Mouse (Mus musculus) ES-E14 (cell line): Measurements from ENCODE around the gene Hcfc2. TPM values are rescaled to one million over a fixed set of nuclear protein-coding genes. Genes with fewer than 3 reads are reported as not detected.

Source experiments
- DNase-seq: peaks from one replicate; pipeline ENCODE4 v3.0.0-alpha.2; 2013; ENCODE audit warnings: low read depth, low spot score
- H3K27ac ChIP-seq: 2 replicates; pipeline ENCODE4 v1.5.1; 2012; ENCODE audit warnings: low read depth, mild to moderate bottlenecking, low read length, moderate library complexity, mixed read lengths; ENCODE audit not compliant: poor library complexity, insufficient read depth, severe bottlenecking
- H3K36me3 ChIP-seq: 2 replicates; pipeline ENCODE4 v1.6.1; 2012; ENCODE audit warnings: mild to moderate bottlenecking, low read length, moderate library complexity, mixed read lengths; ENCODE audit not compliant: control insufficient read depth, poor library complexity, insufficient read depth, severe bottlenecking
- H3K4me1 ChIP-seq, 2 experiments: fragments of 150-350 bp in 1 of 2; sonication (generic) in 1 of 2; 2 replicates each; pipeline ENCODE4 v1.6.1; 2012; ENCODE audit warnings: low read length in 2 of 2, mild to moderate bottlenecking in 1 of 2, mixed read lengths in 1 of 2; ENCODE audit not compliant: control insufficient read depth in 2 of 2, insufficient read depth in 2 of 2, poor library complexity in 1 of 2
- H3K4me3 ChIP-seq, 2 experiments: fragments of 150-350 bp in 1 of 2; sonication (generic) in 1 of 2; 2 replicates each; pipeline ENCODE4 v1.5.1; 2012; ENCODE audit warnings: low read length in 2 of 2, low read depth in 1 of 2, mild to moderate bottlenecking in 1 of 2, mixed read lengths in 1 of 2; ENCODE audit not compliant: insufficient read depth in 1 of 2, poor library complexity in 1 of 2, severe bottlenecking in 1 of 2
- H3K9ac ChIP-seq: 2 replicates; pipeline ENCODE4 v1.6.1; 2012; ENCODE audit warnings: low read depth, mild to moderate bottlenecking, low read length, mixed read lengths; ENCODE audit not compliant: poor library complexity, insufficient read depth, severe bottlenecking
- H3K9me3 ChIP-seq: fragments of 150-350 bp; sonication (generic); 2 replicates; pipeline ENCODE4 v1.6.1; 2012; ENCODE audit warnings: low read depth, mild to moderate bottlenecking, low read length; ENCODE audit not compliant: control insufficient read depth, insufficient read depth
- CHD2 ChIP-seq: IDR thresholded peaks from 2 replicates; pipeline ENCODE4 v1.6.1; 2014; ENCODE audit warnings: mild to moderate bottlenecking, low read depth, low read length, inconsistent platforms
- HCFC1 ChIP-seq: IDR thresholded peaks from 2 replicates; pipeline ENCODE4 v1.6.1; 2012; ENCODE audit warnings: low read length, inconsistent platforms, borderline replicate concordance; ENCODE audit not compliant: insufficient read depth
- MAFK ChIP-seq: IDR thresholded peaks from 2 replicates; pipeline ENCODE4 v1.6.1; 2014; ENCODE audit warnings: mild to moderate bottlenecking, low read depth, low read length, inconsistent platforms; ENCODE audit not compliant: insufficient read depth
- ZC3H11A ChIP-seq: IDR thresholded peaks from 2 replicates; pipeline ENCODE4 v1.6.1; 2012; ENCODE audit warnings: low read depth, mild to moderate bottlenecking, inconsistent platforms, low read length, borderline replicate concordance
- ZNF384 ChIP-seq: IDR thresholded peaks from 2 replicates; pipeline ENCODE4 v1.6.1; 2012; ENCODE audit warnings: low read depth, low read length, inconsistent platforms
- in situ Hi-C, 2 experiments: fragments of 600-800 bp; cut with MboI; formaldehyde crosslinking; loops; one replicate each; pipeline ENCODE4 v1.15.1; 2025; ENCODE audit warnings: low sequenced_read_pairs in 2 of 2, inconsistent platforms in 1 of 2; ENCODE audit not compliant: unreplicated experiment in 2 of 2
- total RNA-seq: library from RNA; depleted of rRNA; stranded (reverse); fragments of 300-350 nt; gene quantifications from 2 replicates; pipeline ENCODE4 v1.2.3, GENCODE M21; 2012

Hcfc2 gene
- total RNA-seq, 1 experiment: 8.1 TPM

DNA sequence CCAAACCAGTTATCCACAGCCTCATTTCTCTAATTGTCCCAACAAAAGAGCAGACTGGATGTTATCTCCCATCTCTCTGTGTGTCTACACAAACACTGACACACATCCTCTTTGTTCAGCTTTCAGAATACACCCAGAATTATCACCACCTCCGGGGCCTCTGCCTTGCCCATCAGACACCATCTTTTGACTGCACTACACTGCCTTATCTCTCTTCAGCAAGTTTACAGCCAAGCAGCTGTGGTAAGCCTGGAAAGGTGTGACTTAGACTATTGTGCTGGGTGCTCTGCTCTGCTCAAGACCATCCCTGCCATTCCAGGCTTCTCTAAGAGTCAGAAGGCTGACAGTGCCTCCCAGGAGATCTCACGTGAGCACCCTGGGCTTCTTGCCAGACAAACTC, 10.5 kb upstream of the Hcfc2 start:
- H3K4me1 ChIP-seq: no peaks in the 10 kb centered on the region
- no peak overlapping the region for H3K4me3 ChIP-seq
- H3K9ac ChIP-seq: no peak overlapping the region
- no peak overlapping the region for H3K27ac ChIP-seq
- in situ Hi-C loops: no loop called here
- DNase-seq: no peak
- TF ChIP-seq HCFC1 (no peak), ZNF384 (no peak), ZC3H11A (no peak)
- H3K9me3 ChIP-seq: no peaks in the 10 kb centered on the region
- H3K36me3 ChIP-seq: no peaks in the 10 kb centered on the region

GRCm38 (mm10) chr10:82689681-82690211, 6.2 kb upstream of the Hcfc2 start:
- Histone ChIP-seq H3K4me3 (no peak overlapping the region), H3K36me3 (no peaks in the 10 kb centered on the region), H3K9me3 (no peaks in the 10 kb centered on the region), H3K27ac (no peak overlapping the region), H3K9ac (no peak overlapping the region), H3K4me1 (no peaks in the 10 kb centered on the region)
- TF ChIP-seq HCFC1 (no peak), ZC3H11A (no peak), CHD2 (no peak), ZNF384 (no peak), MAFK (no peak)
- in situ Hi-C loops: no loop called here
- DNase-seq: no peak

DNA sequence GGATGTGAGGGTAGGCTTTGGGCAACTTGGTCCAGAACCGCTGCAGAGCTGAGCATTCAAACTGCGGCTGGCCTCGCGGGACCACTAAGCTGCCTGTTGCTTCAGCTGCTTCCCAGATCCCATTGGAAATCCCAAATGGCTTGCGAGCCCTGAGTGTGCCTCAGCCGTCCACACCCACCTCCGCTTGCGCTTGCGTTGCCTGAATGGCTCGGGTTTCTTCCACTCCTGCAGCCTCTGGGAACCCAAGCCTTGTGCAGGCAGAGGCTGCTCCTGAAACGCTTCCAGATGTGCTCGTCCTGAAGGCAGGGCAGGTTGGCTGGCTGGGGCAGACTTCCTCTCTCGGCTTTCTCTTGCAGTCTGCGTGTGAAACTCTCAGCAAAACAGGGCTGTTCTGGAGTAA, 5.5 kb upstream of the Hcfc2 start, which contains the start of gene Glt8d2:
Glt8d2 (minus strand) TSS at position 157 of the 400 bp plus-strand sequence.
- Histone ChIP-seq H3K27ac (no peak within 1 kb of the TSS), H3K9me3 (no peaks in the 10 kb centered on the region), H3K9ac (0 out of 2 replicates have a peak within 1 kb of the TSS, but pooled peaks have one; percentile 8), H3K4me1 (no peaks in the 10 kb centered on the region), H3K4me3 (peak within 1 kb of the TSS in 1 of 2 experiments; percentile 43; a peak in 1 of 4 replicates), H3K36me3 (no peaks in the 10 kb centered on the region)
- in situ Hi-C loops: no loop called here
- no peak for DNase-seq
- TF ChIP-seq ZC3H11A (no peak), CHD2 (0 out of 2 replicates have a peak, but pooled peaks have one; percentile 15), ZNF384 (no peak), MAFK (no peak), HCFC1 (no peak)

DNA sequence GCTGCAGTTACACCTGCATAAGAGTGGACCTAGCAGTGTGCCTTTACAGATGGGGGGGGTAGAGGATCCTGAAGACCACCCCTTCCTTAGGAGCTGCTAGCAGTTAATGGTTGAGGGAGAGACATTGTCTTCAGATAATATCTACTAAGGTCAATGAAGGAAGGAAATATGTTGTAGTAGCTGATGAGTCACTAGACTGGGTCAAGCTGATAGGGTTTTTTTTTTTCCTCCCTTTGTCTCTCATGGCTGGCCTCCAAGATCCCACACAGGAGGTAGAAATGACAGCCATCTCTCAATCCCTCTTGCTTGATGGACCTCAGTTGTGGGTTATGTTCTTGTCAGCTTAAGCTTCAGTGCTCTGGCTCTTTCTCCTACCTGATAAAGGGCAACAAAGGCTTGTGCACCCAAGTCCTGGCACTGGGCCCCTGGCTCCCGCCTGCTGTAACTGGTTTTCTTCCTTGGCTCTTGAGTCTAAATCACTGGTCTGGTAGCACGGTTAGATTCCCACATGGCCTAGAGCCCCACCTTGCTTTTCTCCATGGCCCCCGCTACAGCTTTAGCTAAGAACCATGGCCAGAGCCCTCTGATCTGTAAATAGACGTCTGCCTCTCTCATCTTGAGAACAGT, 606 bp downstream of the Hcfc2 start:
- in situ Hi-C loops: no loop called here
- Histone ChIP-seq H3K36me3 (no peaks in the 10 kb centered on the region), H3K9ac (no peak overlapping the region), H3K9me3 (no peaks in the 10 kb centered on the region), H3K4me1 (peaks cover 0 to 7% of the 10 kb centered on the region in 2 experiments; a peak in 2 of 4 replicates), H3K4me3 (no peak overlapping the region), H3K27ac (no peak overlapping the region)
- DNase-seq: no peak
- no peak for TF ChIP-seq MAFK
- TF ChIP-seq ZC3H11A: no peak
- no peak for TF ChIP-seq CHD2
- TF ChIP-seq ZNF384: no peak
- no peak for TF ChIP-seq HCFC1
